Mouse (Mus musculus) spleen, adult 12 weeks (tissue): Measurements from ENCODE around the gene Zcchc7.
"Not testable (repeated sequence)": the region's sequence is repeated elsewhere in the genome, so short reads cannot be mapped to it uniquely, and the experiment has no call there.

Source experiments
- DNase-seq: peaks from one replicate; pipeline ENCODE4 v3.0.0; 2022; ENCODE audit warnings: low spot score

Gene Zcchc7

GRCm38 (mm10) chr4:44757131-44757530 lies 1.5 kb downstream of the Zcchc7 start:
- DNase-seq = not testable (repeated sequence)

- no peak for DNase-seq
These were observed 19.2 kb downstream of the Zcchc7 start for GRCm38 (mm10) chr4:44774890-44775289.

- DNase-seq = no peak
These were observed 21.0 kb downstream of the Zcchc7 start for GRCm38 (mm10) chr4:44776651-44777050.

- DNase-seq = no peak
These were observed 21.4 kb downstream of the Zcchc7 start for GRCm38 (mm10) chr4:44777101-44777500.

GRCm38 (mm10) chr4:44777711-44778110 lies 22.0 kb downstream of the Zcchc7 start:
- DNase-seq = no peak

GRCm38 (mm10) chr4:44778316-44778715 lies 22.6 kb downstream of the Zcchc7 start:
- DNase-seq = no peak

- no peak for DNase-seq
These were observed 24.9 kb downstream of the Zcchc7 start for GRCm38 (mm10) chr4:44780462-44781157.

GRCm38 (mm10) chr4:44781494-44781893 lies 25.8 kb downstream of the Zcchc7 start:
- no peak for DNase-seq

- DNase-seq = no peak
These were observed 28.1 kb downstream of the Zcchc7 start for GRCm38 (mm10) chr4:44783566-44784292.

- no peak for DNase-seq
These were observed 57.2 kb downstream of the Zcchc7 start for GRCm38 (mm10) chr4:44812855-44813254.

- DNase-seq = no peak
These were observed 58.1 kb downstream of the Zcchc7 start for GRCm38 (mm10) chr4:44813770-44814169.

GRCm38 (mm10) chr4:44816584-44816983 lies 60.9 kb downstream of the Zcchc7 start:
- no peak for DNase-seq

GRCm38 (mm10) chr4:44830609-44831008 lies 74.9 kb downstream of the Zcchc7 start:
- no peak for DNase-seq

GRCm38 (mm10) chr4:44851835-44852251 lies 96.2 kb downstream of the Zcchc7 start:
- DNase-seq = no peak

GRCm38 (mm10) chr4:44871591-44871990 lies 115.9 kb downstream of the Zcchc7 start:
- DNase-seq = no peak

- DNase-seq = no peak
These were observed 116.4 kb downstream of the Zcchc7 start for GRCm38 (mm10) chr4:44872048-44872447.

GRCm38 (mm10) chr4:44880065-44880623 lies 124.5 kb downstream of the Zcchc7 start:
- DNase-seq = no peak

GRCm38 (mm10) chr4:44886143-44886542 lies 130.5 kb downstream of the Zcchc7 start:
- DNase-seq = no peak

GRCm38 (mm10) chr4:44891344-44891743 lies 135.7 kb downstream of the Zcchc7 start:
- DNase-seq = no peak

GRCm38 (mm10) chr4:44905651-44906271 lies 150.1 kb downstream of the Zcchc7 start:
- peak; percentile 33 for DNase-seq

- no peak for DNase-seq
These were observed 150.7 kb downstream of the Zcchc7 start for GRCm38 (mm10) chr4:44906399-44906798.

GRCm38 (mm10) chr4:44910065-44910464 lies 154.4 kb downstream of the Zcchc7 start:
- DNase-seq = no peak

- DNase-seq = no peak
These were observed 155.2 kb downstream of the Zcchc7 start for GRCm38 (mm10) chr4:44910857-44911256.
